Mouse (Mus musculus) C2C12 (cell line): ENCODE measurements around the gene Syngr2.

Experiments
- CTCF ChIP-seq: IDR thresholded peaks from one replicate; pipeline ENCODE4 v1.5.1; 2011; ENCODE audit not compliant: control insufficient read depth, insufficient read depth, insufficient read length
- USF1 ChIP-seq: IDR thresholded peaks from one replicate; pipeline ENCODE4 v1.6.1; 2011; ENCODE audit warnings: low read depth, mild to moderate bottlenecking, control low read depth, moderate library complexity

DNA sequence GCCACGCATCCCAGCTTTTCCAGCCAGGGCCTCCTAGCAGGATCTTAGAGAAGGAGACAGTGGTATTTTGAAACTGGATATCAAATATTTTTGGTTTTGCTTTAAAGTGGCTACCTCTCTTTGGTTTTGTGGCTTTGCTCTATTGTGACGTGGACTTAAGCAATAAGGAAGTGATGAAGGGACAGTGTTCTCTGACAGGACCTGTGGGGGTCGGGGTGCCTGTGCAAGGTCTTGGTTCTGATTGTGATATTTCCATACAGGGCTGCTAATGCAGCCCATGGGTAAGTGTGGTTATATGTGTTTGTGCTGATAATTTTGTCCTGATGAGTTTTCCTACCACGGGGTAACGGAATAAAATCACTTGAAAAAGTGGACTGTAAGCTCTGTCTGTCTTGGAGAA lies 45.9 kb downstream of the Syngr2 start:
- TF ChIP-seq CTCF (no peak), USF1 (no peak)
